Mouse (Mus musculus) gastrocnemius, postnatal 36 days (tissue): ENCODE results near the gene B4galnt4. TPM values are rescaled to one million over a fixed set of nuclear protein-coding genes. Genes with fewer than 3 reads are reported as not detected.

Experiments
- DNase-seq, 2 experiments: peaks; one replicate each; pipeline ENCODE4 v3.0.0; 2022
- intact Hi-C: fragments of 180-260 bp; cut with DNase I; formaldehyde crosslinking; loops from one replicate; pipeline ENCODE4 v1.15.1; 2025
- total RNA-seq, 2 experiments: library from RNA; stranded (reverse); gene quantifications; 2 replicates each; pipeline ENCODE4 v1.2.3; 2021

B4galnt4 gene
- total RNA-seq, 2 experiments from 2014 or later: 0.20 to 0.22 TPM

GRCm38 (mm10) chr7:141103161-141103560, 42.3 kb downstream of the B4galnt4 start:
- no peak for DNase-seq
- intact Hi-C loops: no loop called here

- intact Hi-C loops: no loop called here
These were observed 55.0 kb downstream of the B4galnt4 start for GRCm38 (mm10) chr7:141115874-141116273.

GRCm38 (mm10) chr7:141117636-141118035, 56.7 kb downstream of the B4galnt4 start, which contains the start of gene Ano9:
TSS of gene Ano9 (minus strand) at chr7:141117806.
- DNase-seq: no peak
- intact Hi-C loops: no loop called here

More at GRCm38 (mm10) chr7:141115874-141116273, 55.0 kb downstream of the B4galnt4 start:
- no peak for DNase-seq

- DNase-seq: no peak
- intact Hi-C loops: no loop called here
These were observed 58.6 kb downstream of the B4galnt4 start for GRCm38 (mm10) chr7:141119487-141119886.

- DNase-seq: no peak
- intact Hi-C loops: no loop called here
These were observed 59.7 kb downstream of the B4galnt4 start for GRCm38 (mm10) chr7:141120605-141121004.

- intact Hi-C loops: no loop called here
- no peak for DNase-seq
These were observed 60.2 kb downstream of the B4galnt4 start for GRCm38 (mm10) chr7:141121051-141121531.

Other genes starting within 250 kb of the B4galnt4 start
- under 1 TPM in 1 of 2 experiments, not detected in 1; 0.07 TPM for gene Zfp941, start 238.9 kb upstream of the B4galnt4 start, total RNA-seq
- not detected for gene Urah, start 226.1 kb upstream of the B4galnt4 start, total RNA-seq
- gene Scgb1c1, start 215.6 kb upstream of the B4galnt4 start, total RNA-seq: not detected
- not detected for gene Odf3, start 213.3 kb upstream of the B4galnt4 start, total RNA-seq
- gene Gm45785, start 204.8 kb upstream of the B4galnt4 start, total RNA-seq: not detected
- 10 to 100 TPM; 12.6 to 14.9 TPM for gene Ric8a, start 204.1 kb upstream of the B4galnt4 start, total RNA-seq
- 1 to 10 TPM; 5.2 to 7.9 TPM for gene Bet1l, start 203.5 kb upstream of the B4galnt4 start, total RNA-seq
- 10 to 100 TPM; 78.3 to 78.9 TPM for gene Psmd13, start 179.1 kb upstream of the B4galnt4 start, total RNA-seq
- gene Sirt3, start 178.8 kb upstream of the B4galnt4 start, total RNA-seq: 10 to 100 TPM; 26.0 to 26.3 TPM
- 1,000 to 10,000 TPM; 1,837 to 1,924 TPM for gene Cox8b, start 160.7 kb upstream of the B4galnt4 start, total RNA-seq
- gene Nlrp6, start 140.2 kb upstream of the B4galnt4 start, total RNA-seq: not detected
- gene Pgghg, start 119.7 kb upstream of the B4galnt4 start, total RNA-seq: 1 to 10 TPM; 3.6 to 4.6 TPM
- gene Ifitm5, start 110.8 kb upstream of the B4galnt4 start, total RNA-seq: under 1 TPM in 1 of 2 experiments, not detected in 1; 0.35 TPM
- gene Gm45717, start 105.2 kb upstream of the B4galnt4 start, total RNA-seq: not detected
- gene Ifitm2, start 105.1 kb upstream of the B4galnt4 start, total RNA-seq: 10 to 100 TPM; 50.9 to 51.8 TPM
- under 1 TPM in 1 of 2 experiments, not detected in 1; 0.77 TPM for gene Ifitm1, start 93.9 kb upstream of the B4galnt4 start, total RNA-seq
- gene Ifitm3, start 50.3 kb upstream of the B4galnt4 start, total RNA-seq: 10 to 100 TPM; 30.2 to 45.6 TPM
- gene Ifitm6, start 43.2 kb upstream of the B4galnt4 start, total RNA-seq: not detected
- gene Gm17387, start 32.0 kb upstream of the B4galnt4 start, total RNA-seq: not detected
- gene Pkp3, start 17.1 kb downstream of the B4galnt4 start, total RNA-seq: under 1 TPM in 1 of 2 experiments, not detected in 1; 0.12 TPM
- 1 to 10 TPM; 1.7 to 2.0 TPM for gene Sigirr, start 39.5 kb downstream of the B4galnt4 start, total RNA-seq
- gene Ano9, start 56.7 kb downstream of the B4galnt4 start, total RNA-seq: not detected
- 10 to 100 TPM; 15.9 to 18.7 TPM for gene Ptdss2, start 61.3 kb downstream of the B4galnt4 start, total RNA-seq
- 10 to 100 TPM; 41.8 to 45.9 TPM for gene Rnh1, start 111.8 kb downstream of the B4galnt4 start, total RNA-seq
- 100 to 1,000 TPM; 148 to 163 TPM for gene Hras, start 132.9 kb downstream of the B4galnt4 start, total RNA-seq
- 1 to 10 TPM; 2.0 to 2.1 TPM for gene Lrrc56, start 133.1 kb downstream of the B4galnt4 start, total RNA-seq
- not detected for gene Lmntd2, start 153.0 kb downstream of the B4galnt4 start, total RNA-seq
- gene Rassf7, start 154.8 kb downstream of the B4galnt4 start, total RNA-seq: under 1 TPM in 1 of 2 experiments, not detected in 1; 0.59 TPM
- gene Phrf1, start 167.7 kb downstream of the B4galnt4 start, total RNA-seq: 10 to 100 TPM; 19.2 to 20.6 TPM
- gene Irf7, start 205.4 kb downstream of the B4galnt4 start, total RNA-seq: 1 to 10 TPM in 1 of 2 experiments, under 1 TPM in 1; 0.71 to 2.5 TPM
- gene Cdhr5, start 215.7 kb downstream of the B4galnt4 start, total RNA-seq: under 1 TPM in 1 of 2 experiments, not detected in 1; 0.12 TPM
- not detected for gene Sct, start 218.0 kb downstream of the B4galnt4 start, total RNA-seq
- gene Drd4, start 230.9 kb downstream of the B4galnt4 start, total RNA-seq: not detected